Mouse (Mus musculus) layer of hippocampus, postnatal 10 days (tissue): ENCODE measurements at regions not wholly inside any gene's neighbourhood (a gene's known extent, or its start where the extent isn't known, plus 50 kb on each side); places are given as distances from the start of the nearest gene placed in this dataset.
A peak's percentile ranks its signal among the peaks of the same experiment; 100 is the strongest.

ENCODE experiments used
- DNase-seq, 2 experiments: peaks; one replicate each; pipeline ENCODE4 v3.0.0; 2021; ENCODE audit warnings: low spot score in 2 of 2

DNA sequence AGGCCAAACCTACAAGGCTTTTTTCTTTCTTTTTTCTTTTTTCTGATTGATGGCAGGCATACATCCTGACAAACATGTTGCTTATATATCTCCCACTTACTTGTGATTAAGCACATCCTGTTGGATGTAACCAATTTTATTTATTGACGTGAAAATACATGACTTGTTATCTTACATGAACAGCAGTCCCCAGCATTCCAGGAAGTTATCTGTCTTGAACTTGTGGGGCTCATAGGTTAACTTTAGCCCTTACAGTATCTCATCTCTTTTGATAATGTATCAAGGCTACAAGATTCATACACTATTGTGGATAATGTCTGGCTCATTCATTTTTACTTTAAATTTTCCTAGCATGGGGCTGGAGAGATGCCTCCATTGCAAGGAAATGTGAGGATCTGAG lies 852.0 kb upstream of the Agtr1b start:
- no peak for DNase-seq

DNA sequence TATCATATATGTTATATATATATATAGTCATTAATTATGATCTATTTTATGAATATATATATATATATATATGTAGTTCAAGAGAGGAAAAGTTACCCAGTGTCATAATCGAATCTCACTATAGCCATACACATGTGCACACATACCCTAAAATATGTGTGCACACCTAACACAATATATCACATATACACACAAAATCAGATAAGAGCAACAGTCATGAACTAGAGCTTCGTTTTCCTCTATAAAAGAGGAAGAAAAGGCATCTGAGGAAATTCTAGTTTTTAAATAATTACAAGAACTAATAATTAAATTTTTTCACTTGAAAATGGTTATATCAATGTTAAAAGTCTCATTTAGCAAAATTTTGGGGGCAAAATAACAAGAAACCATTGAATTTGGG lies 835.3 kb upstream of the Tbl1xr1 start:
- no peak for DNase-seq

DNA sequence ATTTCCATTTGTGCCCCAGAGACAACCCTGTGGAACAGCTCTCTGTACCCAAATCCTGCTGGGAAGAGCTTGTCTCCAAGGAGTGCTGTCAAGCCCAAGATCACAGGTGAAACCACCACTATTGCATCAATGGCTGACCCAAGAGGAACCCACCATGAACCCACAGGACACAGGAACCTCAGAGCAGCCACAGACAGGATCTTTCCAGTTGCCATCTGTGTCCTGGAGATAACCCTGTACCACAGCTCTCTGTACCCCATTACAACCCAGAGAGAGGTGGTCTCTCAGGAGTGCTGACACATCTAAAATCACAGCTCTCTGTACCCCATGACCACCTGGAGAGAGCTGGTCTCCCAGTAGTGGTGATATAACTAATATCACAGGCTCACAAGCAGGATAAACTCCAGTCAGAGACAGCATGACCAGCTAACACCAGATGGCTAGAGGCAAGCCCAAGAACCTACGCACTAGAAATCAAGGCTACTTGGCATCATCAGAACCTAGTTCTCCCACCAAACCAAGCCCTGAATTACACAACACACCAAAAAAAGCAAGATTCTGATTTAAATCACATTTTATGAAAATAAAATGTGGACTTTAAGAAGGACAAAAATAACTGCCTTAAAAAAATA lies 820.2 kb upstream of the Tbl1xr1 start:
- no peak for DNase-seq

DNA sequence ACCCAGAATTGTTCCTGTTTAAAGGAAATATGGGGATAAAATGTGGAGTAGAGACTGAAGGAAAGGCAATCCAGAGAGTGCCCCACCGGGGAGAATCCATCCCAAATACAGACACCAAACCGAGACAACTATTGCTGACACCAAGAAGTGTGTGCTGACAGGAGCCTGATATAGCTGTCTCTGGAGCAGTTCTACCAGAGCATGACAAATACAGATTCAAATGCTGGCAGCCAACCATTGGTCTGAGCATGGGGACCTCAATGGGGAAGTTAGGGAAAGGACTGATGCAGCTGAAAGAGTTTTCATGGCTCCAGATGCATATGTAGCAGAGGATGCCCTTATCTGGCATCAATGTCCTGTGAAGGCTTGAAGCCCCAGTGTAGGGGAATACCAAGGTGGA lies 813.1 kb upstream of the Tbl1xr1 start:
- no peak for DNase-seq

DNA sequence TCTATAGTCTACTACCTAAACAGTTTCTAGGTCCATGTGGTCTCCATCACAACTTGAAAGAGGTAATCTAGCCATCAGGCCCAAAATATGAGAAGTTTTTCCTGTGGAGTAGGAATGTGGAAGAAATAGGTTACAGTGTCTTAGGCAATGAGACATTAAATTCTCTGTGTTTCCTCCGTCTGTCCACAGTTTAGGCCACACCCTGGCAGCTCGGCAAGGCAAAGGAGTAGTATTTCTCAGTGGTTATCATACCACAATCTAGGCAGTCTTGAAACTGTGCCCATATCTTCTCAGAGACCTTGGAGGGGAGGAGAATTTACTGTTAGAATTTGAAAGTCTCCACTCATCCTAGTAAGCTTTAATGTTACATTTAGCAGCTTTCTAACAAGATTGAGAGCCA lies 811.0 kb upstream of the Tbl1xr1 start:
- DNase-seq, result no peak

DNA sequence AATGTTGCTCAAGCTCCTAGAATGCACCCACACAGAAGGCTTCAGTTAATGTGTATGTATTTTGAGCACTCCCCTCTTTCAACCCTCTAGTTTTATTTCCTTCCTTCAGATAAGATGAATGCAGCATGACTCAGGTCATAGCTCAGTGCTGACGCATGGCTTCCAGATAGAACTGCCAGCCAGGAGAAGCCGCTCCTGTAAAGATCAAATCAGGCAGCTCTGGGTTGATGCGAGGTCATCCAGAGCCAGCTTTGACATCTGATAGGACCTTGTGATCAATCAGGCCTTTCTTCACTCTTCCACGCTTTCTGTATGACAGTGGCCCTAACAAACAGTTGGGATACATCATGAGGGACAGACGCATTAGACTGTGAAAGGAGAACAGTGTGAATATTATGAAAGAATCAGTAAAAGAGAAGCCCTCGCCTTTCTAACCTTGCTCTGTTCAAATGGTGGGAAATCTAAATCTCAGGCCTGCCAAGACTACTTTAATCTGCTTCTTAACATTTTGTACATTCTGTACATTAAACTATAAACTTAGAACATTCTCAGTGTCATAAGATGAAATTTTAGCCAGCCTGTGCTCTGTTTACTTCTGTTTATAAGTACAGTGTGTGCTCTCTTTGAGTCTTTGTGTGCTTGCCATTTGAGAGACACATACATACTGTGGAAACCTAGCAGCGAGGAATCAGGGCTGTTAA lies 807.9 kb upstream of the Tbl1xr1 start:
- DNase-seq, result no peak

DNA sequence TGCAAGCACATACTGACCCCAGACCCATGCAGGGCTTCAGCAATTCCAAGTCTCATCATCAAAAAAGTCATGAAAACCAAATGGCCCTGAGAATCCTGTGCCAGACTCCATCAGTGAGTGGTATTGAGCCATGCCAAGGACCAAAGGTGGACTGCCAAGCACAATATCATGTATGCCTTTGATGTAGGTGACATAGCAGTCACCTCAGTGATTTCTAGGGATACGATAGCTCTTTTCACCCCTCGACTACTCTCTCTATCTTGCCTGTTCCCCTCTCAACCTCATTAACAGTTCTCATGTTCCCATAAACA lies 807.4 kb upstream of the Tbl1xr1 start:
- no peak for DNase-seq

DNA sequence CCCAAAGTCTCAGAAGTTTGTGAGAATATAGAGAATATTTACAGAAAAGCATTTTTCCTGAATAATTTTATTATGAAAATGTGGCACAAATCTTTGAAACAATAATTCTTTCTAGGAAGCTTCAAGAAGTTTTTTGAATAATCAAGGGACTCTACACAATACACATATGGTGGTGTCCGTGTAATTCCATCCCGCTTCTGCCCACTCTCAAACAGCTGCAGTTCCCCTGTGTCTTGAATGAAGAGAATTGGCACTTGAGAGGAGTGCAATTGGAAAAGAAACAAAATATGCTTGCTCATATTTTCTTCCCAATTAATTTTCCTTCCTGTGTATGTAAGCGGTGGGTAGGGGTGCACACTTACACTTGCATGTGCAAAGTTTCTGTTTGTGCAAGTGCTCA lies 805.7 kb upstream of the Tbl1xr1 start:
- no peak for DNase-seq

DNA sequence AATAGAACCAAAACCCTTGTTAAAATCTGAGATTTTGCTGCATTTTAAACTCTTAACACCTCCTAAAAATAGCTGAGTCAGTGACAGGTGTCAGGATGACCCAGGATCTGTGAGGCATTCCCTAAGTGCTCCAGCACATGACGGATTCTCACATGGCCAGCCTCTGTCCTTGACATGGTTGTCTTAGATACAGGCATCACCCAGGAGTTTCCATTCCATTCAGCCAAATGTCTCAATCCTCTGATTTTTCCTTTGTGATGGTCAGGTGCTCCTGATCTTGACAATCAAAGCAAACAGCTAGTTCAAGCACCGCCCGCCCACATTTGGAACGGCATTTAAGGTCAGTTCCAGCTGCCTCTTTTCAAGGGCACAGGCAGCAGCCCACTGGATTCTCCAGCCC lies 804.2 kb upstream of the Tbl1xr1 start:
- DNase-seq, result no peak

DNA sequence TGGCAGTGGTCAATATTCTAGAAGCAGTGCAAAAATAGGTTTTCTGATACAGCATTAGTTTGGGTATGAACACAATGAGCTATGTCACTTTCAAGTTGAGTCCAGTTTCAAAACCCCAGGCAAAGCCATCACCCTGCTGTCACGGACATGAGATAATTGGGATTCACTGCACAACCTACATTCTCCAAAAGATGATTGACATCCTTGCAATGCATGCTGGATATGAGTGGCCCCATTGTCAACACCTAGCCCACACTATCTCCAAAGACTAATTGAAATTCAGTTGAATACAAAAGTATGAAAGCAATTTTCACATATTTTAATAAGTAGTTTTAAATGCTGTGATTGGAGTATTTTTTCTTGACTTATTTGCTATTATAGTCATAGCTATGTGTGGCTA lies 783.7 kb upstream of the Tbl1xr1 start:
- no peak for DNase-seq

DNA sequence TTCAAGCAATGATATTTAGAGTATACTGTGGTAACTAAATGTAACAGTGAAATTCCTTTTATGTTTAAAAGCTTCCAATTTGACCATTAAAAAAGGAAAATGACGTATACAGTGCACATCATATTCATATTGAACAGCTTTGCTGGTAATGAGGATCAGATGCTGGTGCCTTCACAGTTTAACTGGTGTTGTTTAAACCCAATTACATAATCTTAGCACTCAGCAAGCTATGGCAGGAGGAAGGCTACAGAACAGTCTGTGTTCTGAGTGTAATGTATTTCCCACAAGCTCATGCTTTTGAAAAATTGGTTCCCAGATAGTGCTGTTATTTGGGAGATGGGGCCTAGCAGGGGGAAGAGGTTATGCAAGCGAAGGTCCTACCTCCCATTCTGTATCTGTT lies 783.1 kb upstream of the Tbl1xr1 start:
- DNase-seq, result no peak

DNA sequence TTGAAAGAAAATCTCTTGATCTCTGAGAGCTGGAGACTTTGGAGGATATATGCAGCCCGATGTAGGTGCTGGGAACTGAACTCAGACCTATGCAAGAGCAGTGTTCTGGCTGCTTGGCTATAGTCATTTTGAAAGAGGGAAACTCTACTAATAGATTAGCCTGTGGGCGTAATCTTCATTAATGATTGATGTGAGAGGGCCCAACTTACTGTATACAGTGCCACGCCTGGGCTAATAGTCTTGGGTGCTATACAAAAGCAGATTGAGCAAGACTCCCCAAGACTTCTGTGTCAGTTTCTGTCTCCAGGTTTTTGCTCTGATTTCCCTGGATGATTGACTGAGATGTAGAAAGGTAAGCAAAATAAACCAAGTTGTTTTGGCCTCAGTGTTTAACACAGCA lies 781.7 kb upstream of the Tbl1xr1 start:
- DNase-seq, result no peak

DNA sequence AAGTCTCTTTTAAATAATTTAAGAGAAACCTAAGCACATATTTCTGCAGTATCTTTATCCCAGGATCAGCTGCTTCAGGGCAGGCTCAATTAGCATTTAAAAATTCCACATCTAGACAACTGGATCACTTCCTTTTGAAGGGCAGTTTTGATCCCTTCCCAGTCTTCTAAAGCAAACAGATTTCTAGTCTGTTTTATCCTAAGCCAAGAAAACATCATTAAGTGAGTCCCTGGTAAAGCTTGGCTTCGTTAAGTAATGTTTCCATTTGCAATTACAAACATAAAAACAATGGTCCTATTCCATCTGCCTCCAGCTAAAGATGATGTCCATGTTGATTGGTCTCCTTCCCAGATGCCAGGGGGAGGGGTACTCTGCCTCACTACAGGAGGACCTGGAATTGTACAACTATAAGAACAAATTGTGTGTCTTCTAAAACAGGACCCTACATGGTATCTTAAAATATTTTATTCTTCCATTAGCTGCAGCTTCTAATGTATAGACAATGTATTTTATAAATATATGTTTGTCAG lies 779.8 kb upstream of the Tbl1xr1 start:
- DNase-seq, result no peak

DNA sequence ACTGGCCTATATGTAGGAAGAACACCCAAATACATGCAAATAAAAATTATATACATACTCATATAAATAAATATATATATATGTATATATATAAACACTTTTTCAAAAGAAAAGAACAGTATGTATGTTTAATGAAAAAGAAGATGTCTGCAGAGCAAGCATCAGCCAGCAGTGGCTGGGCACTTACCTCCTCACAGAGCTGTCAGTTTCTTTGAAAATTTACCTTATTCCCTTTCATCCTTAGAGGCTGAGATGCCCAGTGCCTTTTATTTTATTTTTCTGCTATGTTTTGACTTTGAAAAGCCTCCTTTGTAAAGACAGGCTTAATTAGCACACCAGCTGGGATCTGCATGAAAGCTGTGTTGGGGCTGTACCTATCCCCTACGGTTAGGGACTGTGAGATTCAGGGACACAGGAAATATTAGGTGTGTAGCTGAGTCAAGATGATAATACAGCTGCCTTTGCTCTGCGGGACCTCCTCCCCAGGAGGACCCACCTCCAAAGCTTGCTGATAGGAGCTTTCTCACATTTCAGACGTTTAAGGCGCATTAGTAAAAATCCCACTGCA lies 751.0 kb upstream of the Tbl1xr1 start:
- no peak for DNase-seq

DNA sequence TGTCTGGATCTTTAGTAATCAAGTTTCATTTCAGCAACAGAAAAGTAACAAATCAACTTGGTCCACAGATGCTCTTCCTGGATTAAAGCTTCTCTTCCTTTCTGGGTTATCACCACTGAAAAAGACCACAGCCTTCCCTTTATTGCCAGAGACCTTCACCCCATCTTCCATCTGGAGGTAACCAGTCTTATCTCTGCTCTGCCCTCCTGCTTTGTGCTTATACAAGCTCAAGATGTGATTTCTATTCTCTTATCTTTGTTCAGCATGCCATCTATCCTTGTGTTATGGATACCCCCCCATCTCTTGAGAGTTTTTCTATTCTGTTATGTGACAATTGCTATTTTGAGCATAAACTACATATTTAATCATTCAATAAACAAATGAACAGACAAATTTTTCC lies 734.5 kb upstream of the Tbl1xr1 start:
- no peak for DNase-seq

DNA sequence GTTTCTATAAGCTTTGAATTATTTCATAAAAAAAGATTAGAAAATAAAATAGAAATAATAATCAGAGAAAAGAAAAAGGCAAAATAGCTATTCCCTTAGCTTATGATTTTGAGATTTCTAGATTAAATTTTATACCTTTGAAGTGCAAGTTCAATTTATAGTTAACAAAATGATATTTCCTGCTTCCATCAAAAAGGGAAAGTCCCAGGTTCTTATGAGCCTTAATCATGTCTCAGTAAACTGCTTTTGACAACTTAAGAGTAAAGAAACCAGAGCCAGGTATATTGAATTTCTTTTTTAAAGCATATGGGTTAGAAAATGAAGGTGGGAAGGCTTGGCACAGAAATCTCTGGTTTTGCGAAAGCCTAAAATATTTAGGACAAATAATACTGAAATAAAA lies 733.4 kb upstream of the Tbl1xr1 start:
- DNase-seq, result no peak

DNA sequence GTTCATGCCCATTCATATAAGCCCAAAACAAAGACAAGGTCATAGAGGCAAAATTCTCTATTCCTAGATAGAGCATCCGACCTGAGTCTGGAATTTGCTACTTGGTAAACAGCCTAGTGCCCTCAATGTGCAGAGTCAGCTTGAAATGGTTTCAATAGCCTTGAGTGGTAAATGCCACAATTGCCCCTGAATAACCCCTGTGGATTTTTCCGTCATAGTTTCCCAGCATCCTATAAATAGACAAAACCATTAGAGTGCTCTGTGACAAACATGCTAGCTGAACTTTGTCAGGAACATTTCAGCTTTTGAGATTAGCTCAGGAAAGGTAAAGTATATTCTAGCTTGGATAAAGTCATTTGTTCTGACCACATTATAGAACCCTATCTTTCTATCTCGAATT lies 727.0 kb upstream of the Tbl1xr1 start:
- no peak for DNase-seq

DNA sequence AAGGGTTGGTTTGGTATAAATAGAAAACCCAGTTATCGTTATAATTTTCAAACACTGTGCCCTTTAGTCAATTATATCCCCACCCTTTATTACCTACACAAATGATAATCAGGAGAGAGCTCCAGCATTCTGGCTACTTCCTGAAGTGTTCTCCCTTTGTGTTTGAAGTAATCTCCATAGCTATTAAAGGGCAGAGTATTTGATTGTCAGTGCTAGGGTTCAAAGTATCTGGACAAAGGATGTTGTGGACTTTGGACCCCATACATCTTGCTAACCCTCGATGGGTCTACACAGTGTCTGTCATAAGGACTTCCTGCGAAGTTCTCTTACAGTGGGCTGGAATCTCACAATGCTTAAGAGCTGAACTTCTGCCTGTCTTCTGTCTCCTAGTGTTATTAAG lies 720.3 kb upstream of the Tbl1xr1 start:
- DNase-seq, result no peak

DNA sequence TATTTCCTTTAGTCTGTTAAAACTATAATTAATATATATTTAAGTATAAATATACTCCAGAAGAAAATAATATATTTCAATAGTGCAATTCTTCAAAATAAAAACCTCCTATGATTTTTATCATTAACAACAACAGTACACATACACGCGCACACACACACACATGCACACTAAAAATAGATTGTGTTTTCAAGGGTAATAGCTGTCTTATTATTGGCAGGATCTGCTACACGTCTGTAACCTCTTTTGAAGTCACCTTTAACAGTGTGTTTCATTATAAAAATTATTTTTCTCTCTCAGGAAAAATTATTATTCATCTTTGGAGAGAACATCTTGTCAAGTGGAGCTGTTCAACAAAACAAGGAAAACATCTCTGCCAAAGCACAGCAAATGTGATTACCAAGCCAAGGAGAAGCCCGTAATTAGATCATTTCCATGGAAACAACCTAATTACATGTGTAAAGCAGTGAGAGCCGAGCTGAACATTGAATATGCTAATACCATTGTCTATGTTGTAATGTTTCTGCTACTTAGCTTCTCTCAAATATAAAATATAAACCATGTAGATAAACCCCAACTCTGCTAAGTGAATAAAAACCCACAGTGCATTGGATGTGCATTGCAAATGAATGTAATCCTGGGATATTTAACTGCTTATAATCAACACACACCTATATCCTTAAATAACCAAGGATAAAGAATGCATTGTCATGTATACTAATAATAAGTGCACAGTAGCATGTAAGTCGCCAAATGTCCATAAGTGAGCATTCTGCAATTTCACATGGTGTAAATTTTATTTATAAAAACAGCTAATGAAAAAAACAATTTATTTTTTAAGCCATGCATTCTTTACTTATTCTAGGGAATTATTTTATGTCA lies 719.4 kb upstream of the Tbl1xr1 start:
- DNase-seq, result peak in 1 of 2 experiments; percentile 18

DNA sequence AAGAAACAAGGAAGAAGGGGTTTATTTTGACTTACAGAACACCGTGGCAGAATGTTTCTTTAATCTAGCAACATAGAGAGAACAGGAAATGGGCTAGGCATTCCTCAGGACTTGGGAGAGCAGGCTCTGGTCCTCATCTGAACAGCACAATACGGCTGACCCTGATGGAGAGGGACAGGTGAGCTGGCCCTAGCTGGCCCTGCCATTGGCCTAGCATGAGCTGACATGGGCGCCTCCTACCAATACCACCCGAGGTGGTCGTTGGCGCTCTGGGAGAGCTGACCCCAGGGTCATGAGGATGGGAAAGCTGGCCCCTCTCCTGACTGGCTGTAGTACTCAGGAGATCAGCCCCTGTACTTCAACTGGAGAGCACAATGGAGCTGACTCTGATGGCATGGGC lies 718.4 kb upstream of the Tbl1xr1 start:
- DNase-seq, result no peak

DNA sequence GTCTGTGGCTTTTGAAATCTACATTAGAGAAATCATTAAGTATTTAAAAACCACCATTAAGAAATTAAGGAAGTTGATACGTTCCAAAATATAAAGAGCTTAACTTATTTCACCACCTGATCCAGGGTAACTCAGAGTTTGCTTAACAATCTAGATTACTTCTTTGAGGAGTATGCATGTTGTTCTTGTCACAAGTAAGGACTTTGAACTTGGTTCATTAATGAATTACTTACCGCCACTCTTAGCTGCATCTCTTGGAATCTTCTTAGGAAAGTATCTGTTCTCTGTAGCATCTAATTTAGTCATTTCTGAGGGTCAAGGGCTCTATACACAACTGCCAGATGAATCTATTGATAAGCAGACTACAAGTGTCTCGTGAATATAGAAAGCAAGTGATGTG lies 715.4 kb upstream of the Tbl1xr1 start:
- no peak for DNase-seq

DNA sequence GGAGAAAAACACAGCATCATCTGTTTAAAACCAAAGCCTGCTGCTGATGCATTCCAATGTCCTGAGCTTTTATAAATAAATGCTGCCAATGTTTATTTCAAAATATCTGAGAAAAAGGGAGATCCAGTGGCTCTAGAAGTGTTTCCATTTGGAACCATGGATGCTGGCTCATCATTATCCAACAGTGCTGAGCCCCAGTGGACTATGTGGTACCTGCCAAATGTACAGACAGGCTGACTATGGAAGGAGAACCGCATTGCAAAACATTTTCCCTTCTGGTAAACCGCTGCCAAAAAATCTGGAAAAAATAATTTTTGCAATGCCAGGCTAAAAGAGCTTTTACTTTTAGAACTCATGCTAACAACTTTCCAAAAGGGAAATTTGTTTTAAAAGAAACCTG lies 696.6 kb upstream of the Tbl1xr1 start:
- DNase-seq, result no peak
